In the genomic region with DNA sequence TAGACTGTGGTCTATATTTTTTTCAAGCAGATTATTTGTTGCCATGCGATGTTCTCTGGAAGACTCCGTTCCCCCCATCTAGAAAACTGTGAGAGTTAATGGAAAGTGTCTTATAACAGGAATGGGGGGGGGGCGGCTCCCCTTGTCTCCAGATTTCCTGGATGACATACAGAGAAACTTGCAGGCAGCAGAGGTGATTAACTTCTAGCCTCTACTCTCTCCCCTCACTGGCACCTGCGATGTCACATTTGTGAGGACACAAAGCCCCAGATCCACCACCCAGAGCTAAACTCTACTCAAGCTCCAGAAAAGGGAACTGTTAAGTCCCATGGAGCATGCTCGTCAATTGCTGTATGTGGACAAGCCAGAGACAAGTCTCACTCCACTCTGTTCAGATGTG, we compare ENCODE assay signal across 22 mouse cellular contexts.
DNase-seq lines count a peak whose midpoint lies in the region; ATAC-seq lines count a peak whose summit lies in the region.
"Had no signal": no experiment of that assay in that cellular context is flagged by ENCODE, and none has a peak within 500 bp of the region (broad histone marks: within the 10 kb centered on the region; RNA-seq: fewer than 3 reads in every experiment).

No protein-coding gene starts in this region.

- H3K9ac ChIP-seq in hindbrain, embryonic 12.5 days: no peak overlapping the region
- H3K9ac ChIP-seq in midbrain, embryonic 11.5 days (ENCODE audit: low read length): no peak overlapping the region
- H3K9ac ChIP-seq in midbrain, embryonic 16.5 days (ENCODE audit: low read depth, low read length): no peak overlapping the region
- H3K9ac ChIP-seq: kidney, embryonic 15.5 days; liver, embryonic 14.5 days; neural tube, embryonic 13.5 days had no signal

- H3K27me3 ChIP-seq in heart, embryonic 10.5 days (ENCODE audit: insufficient read depth, poor library complexity, severe bottlenecking): no peaks in the 10 kb centered on the region
- no peaks in the 10 kb centered on the region for H3K27me3 ChIP-seq in hindbrain, embryonic 10.5 days (ENCODE audit: insufficient read depth, poor library complexity, severe bottlenecking)
- H3K27me3 ChIP-seq in hindbrain, embryonic 12.5 days: no peaks in the 10 kb centered on the region
- H3K27me3 ChIP-seq in midbrain, embryonic 11.5 days (ENCODE audit: control insufficient read depth, insufficient read depth, low read length): no peaks in the 10 kb centered on the region
- no peaks in the 10 kb centered on the region for H3K27me3 ChIP-seq in midbrain, embryonic 16.5 days (ENCODE audit: control insufficient read depth, insufficient read depth, low read depth, low read length)
- H3K27me3 ChIP-seq: kidney, embryonic 15.5 days; neural tube, embryonic 13.5 days had no signal

- intact Hi-C loops in heart, postnatal 10 days (cut with DNase I): no loop called here

- peaks cover 48% of the 10 kb centered on the region for H3K4me1 ChIP-seq in heart, embryonic 10.5 days
- peaks cover 16% of the 10 kb centered on the region; the same call in 1 of the 2 replicates for H3K4me1 ChIP-seq in hindbrain, embryonic 10.5 days (replicated peaks)
- H3K4me1 ChIP-seq in hindbrain, embryonic 12.5 days: peaks cover 10% of the 10 kb centered on the region; the same call in 1 of the 2 replicates
- peaks cover 3% of the 10 kb centered on the region; the same call in 1 of the 2 replicates for H3K4me1 ChIP-seq in midbrain, embryonic 11.5 days (ENCODE audit: control insufficient read depth, insufficient read depth, low read length)
- peaks cover 8% of the 10 kb centered on the region; the same call in 1 of the 2 replicates for H3K4me1 ChIP-seq in midbrain, embryonic 16.5 days (ENCODE audit: control insufficient read depth, insufficient read depth, low read length)
- H3K4me1 ChIP-seq: kidney, embryonic 15.5 days had no signal

- no peaks in the 10 kb centered on the region for H3K36me3 ChIP-seq in heart, embryonic 10.5 days
- no peaks in the 10 kb centered on the region for H3K36me3 ChIP-seq in hindbrain, embryonic 10.5 days
- no peaks in the 10 kb centered on the region for H3K36me3 ChIP-seq in hindbrain, embryonic 12.5 days
- H3K36me3 ChIP-seq in midbrain, embryonic 11.5 days (ENCODE audit: control insufficient read depth, insufficient read depth, low read length): no peaks in the 10 kb centered on the region
- no peaks in the 10 kb centered on the region for H3K36me3 ChIP-seq in midbrain, embryonic 16.5 days (ENCODE audit: control insufficient read depth, insufficient read depth, low read length)
- H3K36me3 ChIP-seq: kidney, embryonic 15.5 days; neural tube, embryonic 13.5 days had no signal

- H3K9me3 ChIP-seq in heart, embryonic 10.5 days: no peaks in the 10 kb centered on the region
- H3K9me3 ChIP-seq in hindbrain, embryonic 10.5 days: no peaks in the 10 kb centered on the region
- no peaks in the 10 kb centered on the region for H3K9me3 ChIP-seq in hindbrain, embryonic 12.5 days (replicated peaks)
- no peaks in the 10 kb centered on the region for H3K9me3 ChIP-seq in midbrain, embryonic 11.5 days (ENCODE audit: control insufficient read depth, low read length)
- no peaks in the 10 kb centered on the region for H3K9me3 ChIP-seq in midbrain, embryonic 16.5 days (replicated peaks; ENCODE audit: control insufficient read depth, low read length, poor library complexity, severe bottlenecking)
- H3K9me3 ChIP-seq: kidney, embryonic 15.5 days; neural tube, embryonic 13.5 days had no signal

- DNase-seq in heart, embryonic 10.5 days (ENCODE audit: low spot score): peak; percentile 69
- DNase-seq in heart, postnatal 10 days: no peak
- DNase-seq in hindbrain, embryonic 10.5 days (ENCODE audit: low spot score): no peak
- peak; percentile 77 for DNase-seq in midbrain, embryonic 11.5 days (ENCODE audit: low spot score, missing footprints)
- no peak for DNase-seq in ovary, adult 18-20 months (ENCODE audit: low spot score)
- DNase-seq: adrenal gland, postnatal 14 days; cerebellum, adult 11 months; cerebellum, adult 9-10 months; cerebellum, postnatal 36 days; gastrocnemius, adult 2 months; kidney, adult 18-20 months; kidney, postnatal 25 days; liver; lung, adult 2 months; thymus, postnatal 4 days had no signal

- H3K4me2 ChIP-seq in hindbrain, embryonic 12.5 days (replicated peaks): no peak overlapping the region
- no peak overlapping the region for H3K4me2 ChIP-seq in midbrain, embryonic 11.5 days
- H3K4me2 ChIP-seq in midbrain, embryonic 16.5 days (ENCODE audit: low read length): no peak overlapping the region
- H3K4me2 ChIP-seq: kidney, embryonic 15.5 days; neural tube, embryonic 13.5 days had no signal

- H3K27ac ChIP-seq in heart, embryonic 10.5 days: peak overlapping the region; percentile 77
- peak overlapping the region; percentile 16; the same call in 1 of the 2 replicates for H3K27ac ChIP-seq in hindbrain, embryonic 10.5 days
- no peak overlapping the region for H3K27ac ChIP-seq in hindbrain, embryonic 12.5 days
- no peak overlapping the region for H3K27ac ChIP-seq in midbrain, embryonic 11.5 days (ENCODE audit: low read depth, low read length)
- H3K27ac ChIP-seq in midbrain, embryonic 16.5 days (ENCODE audit: low read length): no peak overlapping the region
- H3K27ac ChIP-seq: gastrocnemius, adult 2 months; kidney, embryonic 15.5 days; liver, embryonic 14.5 days; neural tube, embryonic 13.5 days had no signal

- 82% methylated on average over 5 of the region's 5 CpGs for WGBS in heart, embryonic 10.5 days
- 92% methylated on average over 5 of the region's 5 CpGs for WGBS in hindbrain, embryonic 10.5 days
- WGBS in hindbrain, embryonic 12.5 days: 88% methylated on average over 5 of the region's 5 CpGs
- 90% methylated on average over 5 of the region's 5 CpGs for WGBS in midbrain, embryonic 11.5 days
- WGBS in midbrain, embryonic 16.5 days: 96% methylated on average over 5 of the region's 5 CpGs

- H3K4me3 ChIP-seq in heart, embryonic 10.5 days: no peak overlapping the region
- no peak overlapping the region for H3K4me3 ChIP-seq in hindbrain, embryonic 10.5 days
- H3K4me3 ChIP-seq in hindbrain, embryonic 12.5 days: no peak overlapping the region
- no peak overlapping the region for H3K4me3 ChIP-seq in midbrain, embryonic 11.5 days (ENCODE audit: low read depth, low read length)
- H3K4me3 ChIP-seq in midbrain, embryonic 16.5 days (ENCODE audit: low read depth, low read length): no peak overlapping the region
- H3K4me3 ChIP-seq: gastrocnemius, adult 2 months; kidney, embryonic 15.5 days; neural tube, embryonic 13.5 days had no signal

- ATAC-seq in hindbrain, embryonic 12.5 days (ENCODE audit: low FRiP score): no peak
- no peak for ATAC-seq in midbrain, embryonic 11.5 days (ENCODE audit: low FRiP score)
- ATAC-seq in midbrain, embryonic 16.5 days: no peak
- ATAC-seq: CD4-positive, CD25-positive, alpha-beta regulatory T cell, adult 4 months; hindbrain, embryonic 16.5 days had no signal

Comparison
In these comparisons a context has a peak if more than half of its experiments do, and no peak if none do; other contexts are left out.
1. DNase-seq: peak in heart, embryonic 10.5 days (single experiment) and midbrain, embryonic 11.5 days (single experiment); none in heart, postnatal 10 days (0 of 2), hindbrain, embryonic 10.5 days (single experiment) and ovary, adult 18-20 months (single experiment).
2. H3K27ac ChIP-seq: peak in heart, embryonic 10.5 days (single experiment) and hindbrain, embryonic 10.5 days (single experiment); none in hindbrain, embryonic 12.5 days (single experiment), midbrain, embryonic 11.5 days (single experiment) and midbrain, embryonic 16.5 days (single experiment).